Mouse (Mus musculus) megakaryocyte, adult 5-6 weeks (primary cell): ENCODE data around the gene Gm29609. TPM values are rescaled to one million over a fixed set of nuclear protein-coding genes. Genes with fewer than 3 reads are reported as not detected.

ENCODE experiments used
- ATAC-seq: 2 replicates; pipeline ENCODE4 v1.8.0; 2016; ENCODE audit warnings: mild to moderate bottlenecking, inconsistent platforms; ENCODE audit not compliant: poor library complexity, severe bottlenecking
- total RNA-seq, 2 experiments: library from RNA; stranded (forward) in 1 of 2; stranded (reverse) in 1 of 2; fragments of 153-499, 151-499 nt in 1 of 2; fragments of 221-1000, 200-1000 nt in 1 of 2; gene quantifications; 2 replicates each; pipeline versions ENCODE4 v1.2.3 to v1.2.4; 2015 to 2017

Gene Gm29609
- total RNA-seq, 2 experiments from 2014 or later, result 0.22 to 0.29 TPM

GRCm38 (mm10) chr5:31153516-31154151, 26.1 kb downstream of the Gm29609 start:
- ATAC-seq, result peak; percentile 17; the same call in 1 of the 2 replicates

GRCm38 (mm10) chr5:31151746-31152145, 28.0 kb downstream of the Gm29609 start:
- ATAC-seq, result no peak

GRCm38 (mm10) chr5:31149781-31150180, 29.9 kb downstream of the Gm29609 start:
- ATAC-seq, result no peak

- no peak for ATAC-seq
Observed at GRCm38 (mm10) chr5:31138968-31139425, 40.7 kb downstream of the Gm29609 start.

- ATAC-seq, result no peak
Observed at GRCm38 (mm10) chr5:31138241-31138967, 41.3 kb downstream of the Gm29609 start, which contains the start of gene Ucn. Ucn (minus strand) TSS chr5:31138829.

- no peak for ATAC-seq
Observed at GRCm38 (mm10) chr5:31137658-31138057, 42.1 kb downstream of the Gm29609 start.

GRCm38 (mm10) chr5:31136730-31137424, 42.8 kb downstream of the Gm29609 start:
- no peak for ATAC-seq

- ATAC-seq, result no peak
Observed at GRCm38 (mm10) chr5:31126050-31126449, 53.7 kb downstream of the Gm29609 start.

- no peak for ATAC-seq
Observed at GRCm38 (mm10) chr5:31123481-31123880, 56.2 kb downstream of the Gm29609 start.

GRCm38 (mm10) chr5:31121111-31121510, 58.6 kb downstream of the Gm29609 start:
- no peak for ATAC-seq

DNA sequence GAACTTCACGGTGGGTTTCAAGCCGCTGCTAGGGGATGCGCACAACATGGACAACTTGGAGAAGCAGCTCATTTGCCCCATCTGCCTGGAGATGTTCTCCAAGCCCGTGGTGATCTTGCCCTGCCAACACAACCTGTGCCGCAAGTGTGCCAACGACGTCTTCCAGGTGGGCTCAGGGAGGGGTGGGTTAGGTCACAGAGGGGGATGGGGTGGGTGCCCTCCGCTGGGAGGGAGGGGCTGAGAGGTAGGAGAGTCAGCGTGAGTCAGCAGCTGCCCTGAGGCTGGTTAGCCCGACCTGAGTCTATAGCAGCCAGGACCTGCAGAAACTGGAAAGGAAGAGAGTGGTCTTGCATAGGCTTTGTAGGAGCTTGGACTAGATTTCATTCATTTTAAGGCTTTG, 62.8 kb downstream of the Gm29609 start:
- no peak for ATAC-seq

- no peak for ATAC-seq
Observed at GRCm38 (mm10) chr5:31116354-31116753, 63.4 kb downstream of the Gm29609 start, which contains the start of gene Trim54. Trim54 (plus strand) TSS chr5:31116712.

- no peak for ATAC-seq
Observed at GRCm38 (mm10) chr5:31110781-31111180, 68.9 kb downstream of the Gm29609 start.

DNA sequence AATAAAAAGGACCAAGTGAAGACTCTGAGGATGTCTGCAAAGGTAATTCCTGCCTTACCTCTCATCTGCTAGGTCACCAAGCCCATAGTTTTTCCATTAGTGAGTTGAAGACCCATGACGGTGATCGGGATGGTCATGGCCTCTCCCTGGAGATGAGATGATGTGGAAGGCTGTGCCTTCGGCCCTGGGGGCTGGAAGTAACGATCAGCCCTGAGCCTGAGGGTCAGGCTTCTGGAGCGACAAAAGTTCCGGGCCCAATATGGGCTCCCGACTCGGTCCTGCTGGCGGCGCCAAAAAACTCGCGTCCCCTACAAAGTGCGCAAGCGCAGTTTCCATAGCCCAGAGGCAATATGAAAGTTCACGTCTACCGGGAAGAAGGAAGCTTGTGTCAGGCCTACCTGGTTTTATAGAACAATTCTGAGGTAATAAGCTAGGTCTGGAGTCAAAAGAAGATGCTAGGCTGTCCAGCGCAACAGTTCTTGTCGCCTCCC, 71.7 kb downstream of the Gm29609 start, which contains the start of gene Slc30a3:
TSS of gene Slc30a3 (minus strand) at position 238 of the 491 bp plus-strand sequence.
- no peak for ATAC-seq

GRCm38 (mm10) chr5:31105814-31106335, 73.8 kb downstream of the Gm29609 start, which contains the start of gene Dnajc5g:
Dnajc5g (plus strand) TSS chr5:31106285.
- ATAC-seq, result no peak

GRCm38 (mm10) chr5:31095711-31096480, 83.8 kb downstream of the Gm29609 start:
- ATAC-seq, result no peak

GRCm38 (mm10) chr5:31094799-31095691, 84.7 kb downstream of the Gm29609 start:
- ATAC-seq, result peak; percentile 96
